Mouse (Mus musculus): ENCODE results near the gene Tmem163. TPM values are rescaled to one million over a fixed set of nuclear protein-coding genes. Genes with fewer than 3 reads are reported as not detected.

Tmem163 gene
- total and polyA plus RNA-seq, 3 experiments = 4.5 to 10.0 (median 8.1) TPM

GRCm38 (mm10) chr1:127513140-127513539 lies 166.2 kb downstream of the Tmem163 start:
- in situ Hi-C loops (cut with MboI; ENCODE audit: low pct_ligation_motif_present, low pct_unique_long_range_greater_than_20kb, low sequenced_read_pairs) = no loop called here
- peaks cover 0 to 26% of the 10 kb centered on the region in 2 experiments for H3K36me3 ChIP-seq (replicated peaks in 1 of 2; ENCODE audit: control insufficient read depth in 1 of 2, insufficient read depth in 1 of 2, low read length in 1 of 2)
- H3K9me3 ChIP-seq (replicated peaks; ENCODE audit: low read length) = peaks cover 29% of the 10 kb centered on the region
- H3K4me1 ChIP-seq (ENCODE audit: control insufficient read depth in 1 of 2, insufficient read depth in 2 of 2) = peaks cover 33 to 54% of the 10 kb centered on the region in 2 experiments
- TF ChIP-seq SIN3A (IDR thresholded peaks at IDR 0.05; ENCODE audit: low read length) (peak; percentile 58; the same call in 1 of the 2 replicates), ETS1 (conservative IDR thresholded peaks at IDR 0.05; ENCODE audit: low read depth, low read length) (no peak), ZC3H11A (IDR thresholded peaks at IDR 0.05; ENCODE audit: low read depth, low read length) (no peak), SMC3 (IDR thresholded peaks at IDR 0.05; ENCODE audit: low read depth, low read length) (no peak), CHD1 (IDR thresholded peaks at IDR 0.05; ENCODE audit: low read depth, low read length) (no peak), MEF2A (IDR thresholded peaks at IDR 0.05; ENCODE audit: borderline replicate concordance, low read depth, low read length) (no peak), CHD2 (IDR thresholded peaks at IDR 0.05; ENCODE audit: low read length) (peak; percentile 46; the same call in 1 of the 2 replicates), ZNF384 (IDR thresholded peaks at IDR 0.05; ENCODE audit: low read depth, low read length) (no peak)
- H3K27me3 ChIP-seq (replicated peaks) = no peaks in the 10 kb centered on the region
- H3K4me2 ChIP-seq (ENCODE audit: insufficient read depth, low read depth, poor library complexity, severe bottlenecking) = peak overlapping the region; percentile 58
- H3K9ac ChIP-seq (ENCODE audit: insufficient read depth, low read depth) = peak overlapping the region; percentile 44; the same call in 1 of the 2 replicates
- dilution Hi-C loops (cut with MboI; ENCODE audit: extremely low pct_ligation_motif_present, extremely low pct_unique_long_range_greater_than_20kb, low sequenced_read_pairs) = no loop called here
- H3K4me3 ChIP-seq (replicated peaks in 1 of 3; ENCODE audit: low read depth in 2 of 3, low read length in 2 of 3, poor library complexity in 1 of 3) = peak overlapping the region in 2 of 3 experiments; percentile 14 to 24
- H3K27ac ChIP-seq (ENCODE audit: insufficient read depth, low read depth) = peak overlapping the region; percentile 92
- H3K79me2 ChIP-seq (replicated peaks; ENCODE audit: control insufficient read depth, extremely low read depth, insufficient read depth, poor library complexity, severe bottlenecking) = no peaks in the 10 kb centered on the region
- peak; percentile 43 for DNase-seq (ENCODE audit: extremely low read depth)

- H3K4me1 ChIP-seq (ENCODE audit: control insufficient read depth in 1 of 2, insufficient read depth in 2 of 2) = peaks cover 33 to 57% of the 10 kb centered on the region in 2 experiments
- peak overlapping the region; percentile 92 for H3K27ac ChIP-seq (ENCODE audit: insufficient read depth, low read depth)
- in situ Hi-C loops (cut with MboI; ENCODE audit: low pct_ligation_motif_present, low pct_unique_long_range_greater_than_20kb, low sequenced_read_pairs) (no loop called here), dilution Hi-C loops (cut with MboI; ENCODE audit: extremely low pct_ligation_motif_present, extremely low pct_unique_long_range_greater_than_20kb, low sequenced_read_pairs) (no loop called here)
- H3K27me3 ChIP-seq (replicated peaks) = no peaks in the 10 kb centered on the region
- peak overlapping the region; percentile 44; the same call in 1 of the 2 replicates for H3K9ac ChIP-seq (ENCODE audit: insufficient read depth, low read depth)
- peaks cover 0 to 24% of the 10 kb centered on the region in 2 experiments for H3K36me3 ChIP-seq (replicated peaks in 1 of 2; ENCODE audit: control insufficient read depth in 1 of 2, insufficient read depth in 1 of 2, low read length in 1 of 2)
- peaks cover 29% of the 10 kb centered on the region for H3K9me3 ChIP-seq (replicated peaks; ENCODE audit: low read length)
- peak overlapping the region; percentile 39; the same call in 1 of the 2 replicates for H3K4me2 ChIP-seq (ENCODE audit: insufficient read depth, low read depth, poor library complexity, severe bottlenecking)
- H3K4me3 ChIP-seq (replicated peaks in 1 of 3; ENCODE audit: low read depth in 2 of 3, low read length in 2 of 3, poor library complexity in 1 of 3) = peak overlapping the region in 2 of 3 experiments; percentile 14 to 24
- DNase-seq (ENCODE audit: extremely low read depth) = peak; percentile 54
- TF ChIP-seq POLR2A (IDR thresholded peaks at IDR 0.05; ENCODE audit: low read depth, low read length) (peak; percentile 41; the same call in 1 of the 2 replicates), MEF2A (IDR thresholded peaks at IDR 0.05; ENCODE audit: borderline replicate concordance, low read depth, low read length) (no peak), ZNF384 (IDR thresholded peaks at IDR 0.05; ENCODE audit: low read depth, low read length) (peak; percentile 85)
- H3K79me2 ChIP-seq (replicated peaks; ENCODE audit: control insufficient read depth, extremely low read depth, insufficient read depth, poor library complexity, severe bottlenecking) = no peaks in the 10 kb centered on the region
Observed at GRCm38 (mm10) chr1:127512709-127513108, 166.6 kb downstream of the Tmem163 start.

DNA sequence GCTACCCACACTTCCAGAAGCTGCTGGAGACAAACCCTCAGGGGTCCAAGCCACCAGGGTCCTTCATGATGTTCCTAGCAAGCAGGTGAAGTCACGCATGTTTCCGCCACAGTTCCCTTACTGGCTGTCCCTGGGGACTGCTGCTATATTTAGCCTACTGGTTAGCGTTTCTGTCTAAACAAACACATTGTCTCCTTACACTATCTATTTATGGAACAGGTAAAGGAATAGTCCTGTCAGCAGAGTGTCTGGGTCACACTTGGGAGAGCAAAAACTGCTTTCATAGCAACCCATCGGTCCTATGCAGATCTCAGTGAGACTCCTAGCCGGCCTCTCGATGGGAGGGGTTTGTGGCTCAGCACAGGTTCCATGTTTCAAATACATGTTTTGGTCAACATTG lies 168.0 kb downstream of the Tmem163 start:
- peak; percentile 54 for TF ChIP-seq EP300 (IDR thresholded peaks at IDR 0.05; ENCODE audit: low read length)
- TF ChIP-seq MAZ (IDR thresholded peaks at IDR 0.05; ENCODE audit: low read depth, low read length) = no peak
- TF ChIP-seq MEF2A (IDR thresholded peaks at IDR 0.05; ENCODE audit: borderline replicate concordance, low read depth, low read length) = peak; percentile 93
- no peak for TF ChIP-seq CTCF (conservative IDR thresholded peaks at IDR 0.05 in 1 of 2, IDR thresholded peaks at IDR 0.05 in 1 of 2; ENCODE audit: low read depth in 2 of 2, low read length in 2 of 2)
- TF ChIP-seq SIN3A (IDR thresholded peaks at IDR 0.05; ENCODE audit: low read length) = no peak
- peak; percentile 55 for TF ChIP-seq BHLHE40 (IDR thresholded peaks at IDR 0.05; ENCODE audit: low read depth, low read length)
- peak; percentile 44; the same call in 1 of the 2 replicates for TF ChIP-seq ETS1 (conservative IDR thresholded peaks at IDR 0.05; ENCODE audit: low read depth, low read length)
- no peak for TF ChIP-seq USF2 (conservative IDR thresholded peaks at IDR 0.05; ENCODE audit: low read depth, low read length)
- peak; percentile 37; the same call in 1 of the 2 replicates for TF ChIP-seq TCF12 (IDR thresholded peaks at IDR 0.05; ENCODE audit: low read depth, low read length)
- Histone ChIP-seq H3K27me3 (replicated peaks) (no peaks in the 10 kb centered on the region), H3K79me2 (replicated peaks; ENCODE audit: control insufficient read depth, extremely low read depth, insufficient read depth, poor library complexity, severe bottlenecking) (no peaks in the 10 kb centered on the region), H3K4me1 (ENCODE audit: control insufficient read depth in 1 of 2, insufficient read depth in 2 of 2) (peaks cover 33 to 70% of the 10 kb centered on the region in 2 experiments), H3K9ac (ENCODE audit: insufficient read depth, low read depth) (no peak overlapping the region), H3K36me3 (replicated peaks in 1 of 2; ENCODE audit: control insufficient read depth in 1 of 2, insufficient read depth in 1 of 2, low read length in 1 of 2) (peaks cover 0 to 10% of the 10 kb centered on the region in 2 experiments), H3K27ac (ENCODE audit: insufficient read depth, low read depth) (no peak overlapping the region), H3K9me3 (replicated peaks; ENCODE audit: low read length) (peaks cover 16% of the 10 kb centered on the region), H3K4me3 (replicated peaks in 1 of 3; ENCODE audit: low read depth in 2 of 3, low read length in 2 of 3, poor library complexity in 1 of 3) (no peak overlapping the region), H3K4me2 (ENCODE audit: insufficient read depth, low read depth, poor library complexity, severe bottlenecking) (peak overlapping the region; percentile 5; the same call in 1 of the 2 replicates)
- in situ Hi-C loops (cut with MboI; ENCODE audit: low pct_ligation_motif_present, low pct_unique_long_range_greater_than_20kb, low sequenced_read_pairs) = no loop called here
- peak; percentile 42 for DNase-seq (ENCODE audit: extremely low read depth)
- dilution Hi-C loops (cut with MboI; ENCODE audit: extremely low pct_ligation_motif_present, extremely low pct_unique_long_range_greater_than_20kb, low sequenced_read_pairs) = no loop called here
